Mouse (Mus musculus) CH12.LX (cell line): ENCODE results near the gene Eif1. TPM values are rescaled to one million over a fixed set of nuclear protein-coding genes. Genes with fewer than 3 reads are reported as not detected.

Experiments
- DNase-seq: peaks from one replicate; pipeline ENCODE4 v3.0.0-alpha.2; 2013; ENCODE audit errors: extremely low read depth
- H3K27ac ChIP-seq: 2 replicates; pipeline ENCODE4 v1.5.1; 2012; ENCODE audit warnings: low read depth, mild to moderate bottlenecking, control low read depth, moderate library complexity; ENCODE audit not compliant: insufficient read depth
- H3K27me3 ChIP-seq: replicated peaks from 2 replicates; pipeline ENCODE3; 2012; ENCODE audit warnings: inconsistent platforms
- H3K36me3 ChIP-seq, 2 experiments: replicated peaks in 1 of 2; 2 replicates each; pipeline versions ENCODE3 to v1.6.1; 2012; ENCODE audit warnings: inconsistent platforms in 1 of 2, low read length in 1 of 2, mild to moderate bottlenecking in 1 of 2, mixed read lengths in 1 of 2, moderate library complexity in 1 of 2; ENCODE audit not compliant: control insufficient read depth in 1 of 2, insufficient read depth in 1 of 2
- H3K4me1 ChIP-seq, 2 experiments: 2 replicates each; pipeline ENCODE4 v1.6.1; 2012; ENCODE audit warnings: inconsistent platforms in 1 of 2, moderate library complexity in 1 of 2; ENCODE audit not compliant: insufficient read depth in 2 of 2, control insufficient read depth in 1 of 2
- H3K4me2 ChIP-seq: 2 replicates; pipeline ENCODE4 v1.6.1; 2012; ENCODE audit warnings: low read depth, mild to moderate bottlenecking, control low read depth; ENCODE audit not compliant: poor library complexity, insufficient read depth, severe bottlenecking
- H3K4me3 ChIP-seq, 3 experiments: fragments of 150-350 bp in 1 of 3; sonication (generic) in 1 of 3; replicated peaks in 1 of 3; 2 replicates each; pipeline versions ENCODE3 to v1.5.1; 2011 to 2012; ENCODE audit warnings: low read depth in 2 of 3, low read length in 2 of 3, mild to moderate bottlenecking in 2 of 3, moderate library complexity in 2 of 3, control low read depth in 1 of 3, improper control_type of control experiment in 1 of 3, inconsistent platforms in 1 of 3, mixed read lengths in 1 of 3; ENCODE audit not compliant: poor library complexity in 1 of 3
- H3K79me2 ChIP-seq: replicated peaks from 2 replicates; pipeline ENCODE4 v1.6.1; 2012; ENCODE audit warnings: mild to moderate bottlenecking, moderate library complexity; ENCODE audit not compliant: control insufficient read depth, poor library complexity, insufficient read depth, severe bottlenecking; ENCODE audit errors: extremely low read depth
- H3K9ac ChIP-seq: 2 replicates; pipeline ENCODE4 v1.6.1; 2012; ENCODE audit warnings: low read depth, mild to moderate bottlenecking, control low read depth, moderate library complexity; ENCODE audit not compliant: insufficient read depth
- H3K9me3 ChIP-seq: replicated peaks from 2 replicates; pipeline ENCODE3; 2012; ENCODE audit warnings: low read length, inconsistent platforms, mixed read lengths
- CHD1 ChIP-seq: IDR thresholded peaks from 2 replicates; pipeline ENCODE4 v1.6.1; 2012; ENCODE audit warnings: low read depth, low read length, improper control_type of control experiment, inconsistent platforms
- CTCF ChIP-seq, 2 experiments: IDR thresholded peaks in 1 of 2; conservative IDR thresholded peaks in 1 of 2; 2 replicates each; pipeline ENCODE4 v1.5.1; 2011 to 2012; ENCODE audit warnings: low read depth in 2 of 2, low read length in 2 of 2, improper control_type of control experiment in 1 of 2, inconsistent platforms in 1 of 2, mild to moderate bottlenecking in 1 of 2, moderate library complexity in 1 of 2
- E2F4 ChIP-seq: IDR thresholded peaks from 2 replicates; pipeline ENCODE4 v1.6.1; 2011; ENCODE audit warnings: low read depth, low read length, improper control_type of control experiment; ENCODE audit not compliant: insufficient replicate concordance
- EP300 ChIP-seq: IDR thresholded peaks from 2 replicates; pipeline ENCODE4 v1.6.1; 2011; ENCODE audit warnings: low read length, improper control_type of control experiment
- IRF4 ChIP-seq: IDR thresholded peaks from 2 replicates; pipeline ENCODE4 v1.6.1; 2014; ENCODE audit warnings: low read depth, mild to moderate bottlenecking, inconsistent platforms, low read length, improper control_type of control experiment
- KAT2A ChIP-seq: IDR thresholded peaks from 2 replicates; pipeline ENCODE4 v1.6.1; 2012; ENCODE audit warnings: low read length, improper control_type of control experiment, inconsistent platforms; ENCODE audit not compliant: insufficient replicate concordance
- MAX ChIP-seq: IDR thresholded peaks from 2 replicates; pipeline ENCODE4 v1.6.1; 2011; ENCODE audit warnings: low read length, improper control_type of control experiment
- MAZ ChIP-seq: IDR thresholded peaks from 2 replicates; pipeline ENCODE4 v1.6.1; 2012; ENCODE audit warnings: low read depth, mild to moderate bottlenecking, inconsistent platforms, low read length, improper control_type of control experiment, moderate library complexity
- MEF2A ChIP-seq: IDR thresholded peaks from 2 replicates; pipeline ENCODE4 v1.6.1; 2014; ENCODE audit warnings: low read depth, mild to moderate bottlenecking, inconsistent platforms, low read length, improper control_type of control experiment, borderline replicate concordance
- MXI1 ChIP-seq: IDR thresholded peaks from 2 replicates; pipeline ENCODE4 v1.6.1; 2011; ENCODE audit warnings: mild to moderate bottlenecking, low read depth, low read length, improper control_type of control experiment
- MYC ChIP-seq: IDR thresholded peaks from 2 replicates; pipeline ENCODE4 v1.6.1; 2011; ENCODE audit warnings: low read depth, mild to moderate bottlenecking, improper control_type of control experiment, low read length
- NELFE ChIP-seq: IDR thresholded peaks from 2 replicates; pipeline ENCODE4 v1.6.1; 2011; ENCODE audit warnings: low read depth, low read length, improper control_type of control experiment
- NRF1 ChIP-seq: IDR thresholded peaks from 2 replicates; pipeline ENCODE4 v1.6.1; 2014; ENCODE audit warnings: low read depth, mild to moderate bottlenecking, inconsistent platforms, low read length, improper control_type of control experiment, moderate library complexity
- POLR2A ChIP-seq: IDR thresholded peaks from 2 replicates; pipeline ENCODE4 v1.6.1; 2011; ENCODE audit warnings: low read depth, mild to moderate bottlenecking, improper control_type of control experiment, low read length
- POLR2AphosphoS2 ChIP-seq: IDR thresholded peaks from 2 replicates; pipeline ENCODE4 v1.6.1; 2011; ENCODE audit warnings: low read depth, low read length, improper control_type of control experiment
- RAD21 ChIP-seq: IDR thresholded peaks from 2 replicates; pipeline ENCODE4 v1.6.1; 2011; ENCODE audit warnings: low read depth, mild to moderate bottlenecking, low read length, improper control_type of control experiment, moderate library complexity
- RCOR1 ChIP-seq: conservative IDR thresholded peaks from 2 replicates; pipeline ENCODE4 v1.6.1; 2012; ENCODE audit warnings: low read depth, mild to moderate bottlenecking, inconsistent platforms, low read length, improper control_type of control experiment
- SMC3 ChIP-seq: IDR thresholded peaks from 2 replicates; pipeline ENCODE4 v1.6.1; 2011; ENCODE audit warnings: low read depth, low read length, improper control_type of control experiment
- TBP ChIP-seq: conservative IDR thresholded peaks from 2 replicates; pipeline ENCODE4 v1.6.1; 2011; ENCODE audit warnings: low read depth, low read length, improper control_type of control experiment
- TCF12 ChIP-seq: IDR thresholded peaks from 2 replicates; pipeline ENCODE4 v1.6.1; 2014; ENCODE audit warnings: low read depth, mild to moderate bottlenecking, inconsistent platforms, low read length, improper control_type of control experiment
- USF1 ChIP-seq: IDR thresholded peaks from 2 replicates; pipeline ENCODE4 v1.6.1; 2014; ENCODE audit warnings: low read depth, mild to moderate bottlenecking, inconsistent platforms, low read length, improper control_type of control experiment
- USF2 ChIP-seq: conservative IDR thresholded peaks from 2 replicates; pipeline ENCODE4 v1.6.1; 2011; ENCODE audit warnings: low read depth, low read length, improper control_type of control experiment
- ZC3H11A ChIP-seq: IDR thresholded peaks from 2 replicates; pipeline ENCODE4 v1.6.1; 2012; ENCODE audit warnings: low read depth, mild to moderate bottlenecking, inconsistent platforms, low read length, improper control_type of control experiment
- ZKSCAN1 ChIP-seq: IDR thresholded peaks from 2 replicates; pipeline ENCODE4 v1.6.1; 2012; ENCODE audit warnings: low read depth, inconsistent platforms, low read length, improper control_type of control experiment, borderline replicate concordance
- ZNF384 ChIP-seq: IDR thresholded peaks from 2 replicates; pipeline ENCODE4 v1.6.1; 2012; ENCODE audit warnings: low read depth, low read length, improper control_type of control experiment, inconsistent platforms
- dilution Hi-C: fragments of 300-500 bp; cut with MboI; formaldehyde crosslinking; loops from 2 replicates; pipeline ENCODE4 v1.14.3; 2020; ENCODE audit warnings: low sequenced_read_pairs; ENCODE audit not compliant: extremely low pct_unique_long_range_greater_than_20kb, extremely low pct_ligation_motif_present
- in situ Hi-C: fragments of 300-500 bp; cut with MboI; formaldehyde crosslinking; loops from 3 replicates; pipeline ENCODE4 v1.14.3; 2019; ENCODE audit warnings: low sequenced_read_pairs, low pct_ligation_motif_present, low pct_unique_long_range_greater_than_20kb, mixed read lengths
- polyA plus RNA-seq: library from polyadenylated mRNA; unstranded; fragments of >175 nt; gene quantifications from 2 replicates; pipeline ENCODE4 v1.2.1, GENCODE M21; 2012; ENCODE audit warnings: low read depth; ENCODE audit not compliant: insufficient read length
- total RNA-seq, 2 experiments: library from RNA; depleted of rRNA; stranded (reverse); fragments of 300-350 nt in 1 of 2; fragments of >200 nt in 1 of 2; gene quantifications; 2 replicates each; pipeline ENCODE4 v1.2.3; 2012 to 2014

The Eif1 gene
- total and polyA plus RNA-seq, 3 experiments: 249 to 989 (median 406) TPM

DNA sequence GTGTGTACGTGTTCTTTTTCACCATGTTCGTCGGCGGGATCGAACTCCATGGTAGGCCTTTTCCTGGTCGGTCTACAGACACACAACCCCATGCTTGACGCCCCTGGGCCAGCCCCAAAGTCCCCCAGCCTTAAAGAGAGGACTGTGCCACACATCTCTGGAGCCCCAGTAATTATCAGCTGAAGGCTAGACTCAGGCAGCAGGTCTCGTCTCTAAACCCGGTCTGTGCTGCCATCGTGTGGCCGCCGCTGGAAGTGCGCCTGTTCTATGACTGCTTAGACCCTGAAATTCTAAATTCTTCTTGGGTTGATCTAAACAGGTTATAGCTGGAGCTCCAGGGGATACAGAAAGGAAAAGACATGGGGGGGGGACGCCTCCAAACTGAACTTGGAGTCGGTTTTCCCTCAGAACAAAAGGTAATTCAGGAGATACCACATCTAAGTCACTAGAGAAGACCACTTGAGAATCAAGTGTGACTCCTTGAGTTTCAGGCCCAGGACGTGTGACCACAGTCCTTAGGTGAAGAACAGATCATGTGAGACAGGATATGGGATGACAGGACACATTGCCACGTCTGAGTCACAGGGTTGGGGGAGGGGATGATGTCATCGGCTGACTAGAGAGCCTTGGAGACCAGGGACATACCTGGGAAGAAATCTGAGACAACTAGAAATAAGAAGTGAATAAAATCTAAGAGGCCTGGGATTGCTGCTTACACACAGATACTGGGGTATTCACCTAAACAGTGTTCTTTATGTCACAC, 21.2 kb upstream of the Eif1 start (continued):
- TF ChIP-seq E2F4 (no peak), KAT2A (no peak), ZC3H11A (0 out of 2 replicates have a peak, but pooled peaks have one; percentile 16), NRF1 (peak; percentile 31; the same call in 1 of the 2 replicates), POLR2A (no peak), MAX (no peak), MAZ (no peak), POLR2AphosphoS2 (no peak), TCF12 (0 out of 2 replicates have a peak, but pooled peaks have one; percentile 28), IRF4 (no peak), ZKSCAN1 (no peak), MYC (no peak)

DNA sequence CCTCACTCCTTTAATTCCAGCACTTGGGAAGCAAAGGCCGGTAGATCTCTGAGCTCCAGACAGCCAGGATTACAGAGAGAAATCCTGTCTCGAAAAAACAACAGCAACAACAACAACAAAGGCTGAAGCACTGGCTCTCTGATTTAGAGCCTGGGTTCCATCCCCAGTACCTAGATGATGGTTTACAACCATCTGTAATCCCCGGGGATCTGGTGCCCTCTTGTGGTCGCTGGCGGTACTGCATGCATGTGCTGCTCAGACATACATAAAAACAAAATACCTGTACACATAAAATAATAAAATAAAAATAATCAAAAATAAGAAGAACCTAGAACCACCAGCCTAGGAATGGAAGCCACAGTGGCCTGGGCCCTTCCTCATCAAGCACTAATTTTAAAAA, 19.4 kb upstream of the Eif1 start:
- 0 out of 4 replicates have a peak, but pooled peaks cover 1 to 2% of the 10 kb centered on the region in 2 experiments for H3K4me1 ChIP-seq
- H3K36me3 ChIP-seq: no peaks in the 10 kb centered on the region
- H3K9me3 ChIP-seq: peaks cover 3% of the 10 kb centered on the region
- H3K79me2 ChIP-seq: no peaks in the 10 kb centered on the region
- peak; percentile 71 for DNase-seq
- peaks cover 67% of the 10 kb centered on the region for H3K27me3 ChIP-seq
- H3K4me2 ChIP-seq: peak overlapping the region; percentile 52; the same call in 1 of the 2 replicates
- H3K4me3 ChIP-seq: no peak overlapping the region
- TF ChIP-seq MXI1 (no peak), CTCF (conservative IDR thresholded peaks at IDR 0.05 in 1 of 2, IDR thresholded peaks at IDR 0.05 in 1 of 2; ENCODE audit: low read depth in 2 of 2, low read length in 2 of 2) (peak; percentile 93 to 100), USF1 (no peak), EP300 (no peak), RAD21 (peak; percentile 47), MYC (peak; percentile 53; the same call in 1 of the 2 replicates), SMC3 (peak; percentile 31)
- TF ChIP-seq, all 38 proteins: peak for 4
- Histone ChIP-seq H3K9ac (no peak overlapping the region), H3K27ac (no peak overlapping the region)
- in situ Hi-C loops: no loop called here
- dilution Hi-C loops: no loop called here

DNA sequence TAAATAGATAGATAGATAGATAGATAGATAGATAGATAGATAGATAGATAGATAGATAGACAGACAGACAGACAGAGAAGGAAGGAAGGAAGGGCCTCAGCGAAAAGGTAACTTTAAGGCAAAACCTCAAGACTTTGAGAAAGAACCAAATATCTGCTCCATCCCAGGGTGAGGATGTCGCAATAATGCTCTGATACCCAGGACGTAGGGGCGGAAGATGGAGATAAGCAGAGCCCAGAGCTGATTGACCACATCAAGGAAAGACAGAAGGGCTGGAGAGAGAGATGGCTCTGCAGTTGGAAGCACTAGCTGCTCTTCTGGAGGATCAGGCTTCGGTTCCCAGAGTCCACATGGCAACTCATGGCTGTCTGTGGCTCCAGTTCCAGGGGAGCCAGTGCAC, 18.4 kb upstream of the Eif1 start:
- H3K9me3 ChIP-seq: peaks cover 3% of the 10 kb centered on the region
- H3K4me3 ChIP-seq: no peak overlapping the region
- H3K4me1 ChIP-seq: 0 out of 4 replicates have a peak, but pooled peaks cover 2 to 5% of the 10 kb centered on the region in 2 experiments
- H3K27me3 ChIP-seq: peaks cover 65% of the 10 kb centered on the region
- TF ChIP-seq USF2: no peak
- TF ChIP-seq NELFE: no peak
- no peak for TF ChIP-seq RCOR1
- no peak for TF ChIP-seq IRF4
- TF ChIP-seq TCF12: no peak
- TF ChIP-seq CHD1: no peak
- no peak for TF ChIP-seq MEF2A
- TF ChIP-seq ZNF384: no peak
- TF ChIP-seq POLR2A: no peak
- TF ChIP-seq MXI1: no peak
- no peak for TF ChIP-seq KAT2A
- TF ChIP-seq TBP: no peak
- TF ChIP-seq, all 38 proteins: peak for 0
- Histone ChIP-seq H3K79me2 (no peaks in the 10 kb centered on the region), H3K4me2 (no peak overlapping the region), H3K36me3 (no peaks in the 10 kb centered on the region), H3K9ac (no peak overlapping the region), H3K27ac (no peak overlapping the region)
- dilution Hi-C loops: no loop called here
- in situ Hi-C loops: no loop called here
- no peak for DNase-seq
